Mouse (Mus musculus): Measurements from ENCODE around the gene Foxj1. TPM values are rescaled to one million over a fixed set of nuclear protein-coding genes. Genes with fewer than 3 reads are reported as not detected.

The Foxj1 gene
- total RNA-seq, 2 experiments from 2014 or later: 9.5 to 10.4 TPM

DNA sequence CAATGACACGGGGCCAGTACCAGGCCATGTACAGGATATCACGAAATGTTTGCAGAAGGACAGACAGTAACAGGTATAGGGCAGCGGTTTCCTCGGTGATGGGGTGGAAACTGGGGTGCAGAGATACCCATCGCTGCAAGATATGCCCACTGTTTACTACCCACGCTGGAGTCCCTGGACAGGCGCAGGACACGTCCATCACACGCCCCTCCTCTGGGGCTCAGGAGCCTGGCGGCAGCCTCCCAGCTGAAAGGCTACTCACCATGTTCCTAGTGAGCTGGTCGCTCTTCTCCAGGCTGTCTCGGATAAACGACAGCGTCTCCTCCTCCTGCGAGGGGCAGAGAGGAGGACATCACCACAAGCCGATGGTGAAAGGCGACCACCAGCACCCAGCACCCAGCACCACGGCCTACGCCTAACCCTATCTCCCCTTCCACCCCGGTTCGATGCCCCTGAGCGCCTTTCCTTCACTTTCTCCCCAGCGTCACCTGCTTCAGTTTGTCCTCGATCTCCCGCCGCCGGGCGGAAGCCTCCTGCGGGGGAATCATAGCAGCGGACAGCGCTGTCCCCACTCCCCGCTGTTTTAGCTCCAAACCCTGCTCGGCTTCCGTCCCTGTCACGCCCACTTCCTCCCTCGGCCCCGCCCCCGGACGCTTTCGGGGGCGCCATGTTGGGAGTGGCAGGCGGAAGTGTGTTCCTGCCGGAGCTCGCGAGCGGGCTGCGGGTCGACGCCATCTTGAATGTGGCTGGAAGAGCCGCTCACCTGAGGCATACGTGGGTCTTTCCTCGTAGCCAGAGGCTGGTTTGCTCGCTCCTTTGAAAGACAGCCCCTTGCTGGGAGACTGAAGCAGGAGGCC, 28.8 kb downstream of the Foxj1 start:
- peak; percentile 88 to 92 for DNase-seq (ENCODE audit: low spot score in 2 of 2)

DNA sequence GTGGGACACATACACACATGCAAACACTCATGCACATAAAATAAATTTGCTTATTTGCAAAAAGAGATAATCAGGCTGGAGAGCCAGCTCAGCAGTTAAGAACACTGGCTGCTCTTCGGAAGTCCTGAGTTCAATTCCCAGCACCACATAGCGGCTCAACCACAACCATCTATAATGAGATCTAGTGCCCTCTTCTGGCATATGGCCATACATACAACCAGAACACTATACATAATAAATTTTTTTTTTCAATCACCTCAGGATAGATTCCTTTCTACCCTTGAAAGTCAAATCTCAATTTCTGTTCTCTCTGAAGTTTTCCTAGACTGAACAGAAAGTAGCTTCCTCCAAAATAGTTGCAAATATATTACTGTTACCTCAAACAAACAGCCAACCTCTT, 29.8 kb downstream of the Foxj1 start:
- DNase-seq (ENCODE audit: low spot score in 2 of 2): no peak

- DNase-seq (ENCODE audit: low spot score in 2 of 2): no peak
These were observed 36.6 kb downstream of the Foxj1 start for GRCm38 (mm10) chr11:116298621-116299020.

DNA sequence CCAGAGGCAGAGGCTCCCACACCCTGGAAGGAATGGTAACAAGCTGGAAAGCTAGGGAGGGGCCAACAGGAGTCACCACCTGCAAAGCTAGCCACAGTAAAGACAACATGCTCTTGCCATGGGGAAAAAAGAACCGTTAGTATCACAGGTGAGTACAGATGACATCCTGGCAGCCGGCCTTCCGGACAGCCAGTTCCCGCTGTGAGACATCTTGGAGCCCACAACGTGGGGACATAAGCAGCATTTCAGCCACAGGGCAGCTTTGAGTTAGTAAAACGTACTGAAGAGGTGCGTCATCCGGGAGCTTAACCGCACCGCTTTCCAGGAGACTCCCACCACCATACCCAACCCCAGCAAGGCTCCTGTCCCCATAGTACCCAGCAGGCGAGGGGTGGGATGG, 37.0 kb downstream of the Foxj1 start:
- no peak for DNase-seq (ENCODE audit: low spot score in 2 of 2)

- no peak for DNase-seq (ENCODE audit: low spot score in 2 of 2)
These were observed 38.2 kb downstream of the Foxj1 start for GRCm38 (mm10) chr11:116297017-116297416.

- DNase-seq (ENCODE audit: low spot score in 2 of 2): no peak
These were observed 38.9 kb downstream of the Foxj1 start for GRCm38 (mm10) chr11:116296191-116296734.

- DNase-seq (ENCODE audit: low spot score in 2 of 2): peak; percentile 62 to 66
These were observed 40.9 kb downstream of the Foxj1 start for GRCm38 (mm10) chr11:116294319-116294718.

DNA sequence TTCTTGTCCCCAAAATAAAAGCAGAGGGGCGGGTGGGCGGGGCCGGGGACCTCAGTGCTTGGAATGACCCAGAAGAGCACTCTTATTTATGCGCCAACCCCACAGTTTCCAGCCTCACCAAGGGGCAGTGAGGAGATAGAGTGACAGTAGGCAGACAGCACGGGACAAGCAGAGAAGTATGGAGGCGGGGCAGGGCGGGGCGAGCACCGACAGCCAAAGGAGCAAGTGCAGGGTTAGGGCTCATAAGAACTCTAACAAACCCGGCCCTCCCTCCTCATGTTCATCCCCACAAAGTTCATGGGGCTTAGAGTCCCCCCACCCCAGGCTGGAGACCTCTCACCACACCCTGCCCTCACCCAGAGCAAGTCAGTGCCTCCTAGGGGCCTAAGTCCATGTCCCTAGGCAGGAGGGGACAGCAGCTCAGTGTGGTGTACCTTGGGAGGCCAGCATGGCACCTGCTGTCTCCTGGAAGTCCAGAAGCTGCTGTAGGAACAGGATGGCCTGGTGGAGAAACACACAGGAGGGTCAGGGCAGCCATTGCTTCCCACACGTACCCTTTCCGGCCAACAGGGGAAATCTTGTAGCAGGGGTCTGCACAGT, 41.6 kb downstream of the Foxj1 start:
- no peak for DNase-seq (ENCODE audit: low spot score in 2 of 2)

- no peak for DNase-seq (ENCODE audit: low spot score in 2 of 2)
These were observed 42.8 kb downstream of the Foxj1 start for GRCm38 (mm10) chr11:116292401-116292800.

GRCm38 (mm10) chr11:116290556-116290955, 44.6 kb downstream of the Foxj1 start:
- no peak for DNase-seq (ENCODE audit: low spot score in 2 of 2)

GRCm38 (mm10) chr11:116287351-116287750, 47.8 kb downstream of the Foxj1 start:
- no peak for DNase-seq (ENCODE audit: low spot score in 2 of 2)

DNA sequence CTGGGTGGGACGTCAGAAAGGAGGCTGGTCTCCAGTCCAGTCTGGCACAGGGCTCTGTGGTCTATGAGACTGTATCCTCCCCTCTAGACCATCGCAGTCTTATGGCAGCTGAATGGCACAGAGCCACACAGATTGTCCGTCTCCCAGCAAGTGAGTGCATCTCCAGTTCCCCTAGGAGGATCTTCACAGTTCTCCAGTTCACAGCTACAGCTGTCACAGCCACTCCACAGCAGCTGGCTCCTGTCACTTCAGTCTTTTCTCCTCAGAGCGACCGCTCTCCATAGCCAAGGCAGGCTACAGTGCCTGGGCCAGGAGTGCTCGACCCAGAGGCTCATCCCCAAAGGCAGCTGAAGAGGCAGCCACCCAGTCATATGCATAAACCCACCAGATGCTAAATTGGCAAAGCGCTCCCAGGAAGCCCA, 49.4 kb downstream of the Foxj1 start:
- no peak for DNase-seq (ENCODE audit: low spot score in 2 of 2)

GRCm38 (mm10) chr11:116283982-116284381, 51.2 kb downstream of the Foxj1 start:
- DNase-seq (ENCODE audit: low spot score in 2 of 2): no peak

DNA sequence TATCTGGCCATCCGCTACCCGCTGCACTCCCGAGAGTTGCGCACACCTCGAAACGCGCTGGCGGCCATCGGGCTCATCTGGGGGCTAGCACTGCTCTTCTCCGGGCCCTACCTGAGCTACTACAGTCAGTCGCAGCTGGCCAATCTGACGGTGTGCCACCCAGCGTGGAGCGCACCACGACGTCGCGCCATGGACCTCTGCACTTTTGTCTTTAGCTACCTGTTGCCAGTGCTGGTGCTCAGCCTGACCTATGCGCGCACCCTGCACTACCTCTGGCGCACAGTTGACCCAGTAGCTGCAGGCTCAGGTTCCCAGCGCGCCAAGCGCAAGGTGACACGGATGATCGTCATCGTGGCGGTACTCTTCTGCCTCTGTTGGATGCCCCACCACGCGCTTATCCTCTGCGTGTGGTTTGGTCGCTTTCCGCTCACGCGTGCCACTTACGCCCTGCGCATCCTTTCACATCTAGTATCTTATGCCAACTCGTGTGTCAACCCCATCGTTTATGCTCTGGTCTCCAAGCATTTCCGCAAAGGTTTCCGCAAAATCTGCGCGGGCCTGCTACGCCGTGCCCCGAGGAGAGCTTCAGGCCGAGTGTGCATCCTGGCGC, 52.2 kb downstream of the Foxj1 start:
- no peak for DNase-seq (ENCODE audit: low spot score in 2 of 2)

GRCm38 (mm10) chr11:116282089-116282488, 53.1 kb downstream of the Foxj1 start:
- DNase-seq (ENCODE audit: low spot score in 2 of 2): no peak

DNA sequence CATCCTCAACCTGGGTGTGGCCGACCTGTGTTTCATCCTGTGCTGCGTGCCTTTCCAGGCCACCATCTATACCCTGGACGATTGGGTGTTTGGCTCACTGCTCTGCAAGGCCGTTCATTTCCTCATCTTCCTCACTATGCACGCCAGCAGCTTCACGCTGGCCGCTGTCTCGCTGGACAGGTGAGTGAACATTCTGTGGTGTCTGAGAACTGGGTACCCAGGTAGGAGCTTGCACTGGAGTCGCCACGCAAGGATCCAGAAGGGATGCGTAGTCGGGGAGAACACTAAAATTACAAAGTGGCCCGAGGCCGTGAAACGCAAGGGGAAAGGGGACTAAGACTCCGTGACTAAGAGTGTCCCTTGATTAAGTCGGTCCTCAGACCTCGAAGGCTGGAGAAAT, 53.5 kb downstream of the Foxj1 start:
- DNase-seq (ENCODE audit: low spot score in 2 of 2): no peak

- DNase-seq (ENCODE audit: low spot score in 2 of 2): no peak
These were observed 54.2 kb downstream of the Foxj1 start, which contains the start of gene Galr2 for GRCm38 (mm10) chr11:116280751-116281663. Gene Galr2, plus strand, starts transcription at chr11:116280939.

Measured in layer of hippocampus, postnatal 10 days (tissue).